Mouse (Mus musculus): ENCODE measurements around the gene Zic1. TPM values are rescaled to one million over a fixed set of nuclear protein-coding genes. Genes with fewer than 3 reads are reported as not detected.

The Zic1 gene
- total RNA-seq, 2 experiments from 2014 or later = 0.47 to 3.9 TPM

DNA sequence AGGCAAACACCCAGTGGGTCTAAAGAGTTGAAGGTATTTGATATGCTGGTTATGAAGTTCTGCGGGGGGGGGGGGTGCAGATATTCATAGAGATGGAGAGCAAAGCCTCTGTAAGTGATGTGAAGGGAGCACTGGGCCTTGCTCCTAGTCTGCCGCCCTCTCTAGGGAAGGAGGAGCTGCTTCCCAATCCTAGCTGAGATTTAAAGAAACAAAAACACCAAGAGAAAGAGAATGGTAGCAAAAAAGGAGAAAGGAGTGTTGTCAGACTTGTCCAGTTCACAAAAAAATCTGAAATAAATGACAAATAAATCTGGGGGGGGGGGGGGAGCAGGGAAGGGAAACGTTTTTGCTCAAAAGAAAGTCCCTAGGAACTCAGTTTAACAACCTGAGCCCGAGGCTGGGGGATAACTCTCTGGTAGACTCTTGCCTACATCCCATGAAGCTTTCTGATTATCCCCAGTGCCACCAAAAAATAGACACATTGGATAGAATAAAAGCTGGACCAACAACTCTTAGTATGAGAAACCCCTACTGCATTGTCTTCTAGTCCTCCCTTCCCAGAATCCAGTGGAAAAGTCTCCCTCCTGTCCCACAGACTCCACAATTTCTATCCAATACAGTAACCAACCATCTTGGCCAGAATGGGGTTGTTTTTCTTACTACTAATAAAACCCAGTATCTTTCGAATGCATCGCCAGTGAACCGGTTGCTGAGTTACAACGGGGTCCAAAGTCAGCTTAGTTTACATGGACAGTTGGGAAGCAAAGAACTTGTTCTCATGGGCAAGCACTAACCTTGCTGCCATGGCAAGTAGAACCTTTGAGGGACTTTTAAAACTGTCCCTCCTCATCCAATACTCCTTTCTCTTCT, 20.2 kb upstream of the Zic1 start:
- intact Hi-C loops (cut with DNase I; ENCODE audit: low total_unique reads) = no loop called here
- DNase-seq = no peak

- intact Hi-C loops (cut with DNase I; ENCODE audit: low total_unique reads) = no loop called here
- DNase-seq = no peak
Measured at GRCm38 (mm10) chr9:91384693-91385560, 19.3 kb upstream of the Zic1 start.

DNA sequence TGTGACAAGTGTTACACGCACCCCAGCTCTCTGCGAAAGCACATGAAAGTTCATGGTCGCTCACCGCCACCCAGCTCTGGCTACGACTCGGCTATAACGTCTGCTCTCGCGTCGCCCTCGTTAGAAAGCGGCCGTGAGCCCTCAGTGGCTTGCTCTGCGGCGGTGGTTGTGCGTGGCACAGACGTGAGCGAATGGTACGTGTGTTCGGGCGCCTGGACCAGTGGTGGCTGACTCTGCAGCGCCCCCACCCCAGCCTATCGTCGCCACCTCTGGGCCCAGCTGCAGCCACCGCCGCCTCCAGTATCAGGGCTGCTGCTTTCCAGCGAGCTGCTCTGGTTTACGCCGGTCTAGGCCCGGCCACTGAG, 18.5 kb upstream of the Zic1 start:
- intact Hi-C loops (cut with DNase I; ENCODE audit: low total_unique reads) = no loop called here
- DNase-seq = no peak

GRCm38 (mm10) chr9:91383441-91384135, 18.0 kb upstream of the Zic1 start:
- no peak for DNase-seq
- intact Hi-C loops (cut with DNase I; ENCODE audit: low total_unique reads) = no loop called here

DNA sequence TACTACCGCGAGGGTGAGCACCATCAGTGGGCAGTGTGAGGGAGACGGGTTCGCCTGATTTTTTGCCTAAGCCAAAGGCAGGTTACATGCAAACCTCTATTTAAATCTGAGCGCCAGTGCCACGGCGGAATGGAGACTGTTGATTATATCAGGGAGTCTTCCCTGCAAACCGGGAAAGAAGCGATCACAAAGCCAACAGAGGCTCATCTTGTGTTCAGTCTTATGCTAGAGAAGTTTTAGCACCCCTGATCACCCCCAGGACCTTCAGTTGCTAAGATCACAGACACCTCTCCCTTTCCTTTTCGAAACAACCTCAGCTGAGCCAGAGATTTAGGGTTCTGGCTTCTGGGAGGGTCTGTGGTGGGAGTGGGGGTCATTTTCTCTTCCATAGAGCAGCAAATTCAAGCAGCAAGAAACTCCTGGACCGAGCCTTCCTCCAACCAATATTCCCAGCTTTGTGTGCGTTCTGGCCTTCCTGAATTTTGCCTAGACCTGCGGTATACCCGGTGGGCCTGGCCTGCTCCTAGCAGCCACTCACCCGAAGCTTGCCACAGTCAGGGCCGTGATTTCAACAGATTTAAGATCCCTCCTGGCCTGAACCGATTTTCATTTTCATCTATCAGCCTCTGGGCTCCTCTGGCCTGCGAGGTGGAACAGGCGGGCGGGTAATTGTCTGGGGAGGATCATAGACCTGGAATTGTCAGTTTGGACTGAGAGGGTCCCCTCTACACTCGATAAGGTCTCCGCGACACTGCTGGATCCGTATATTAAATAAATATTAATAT, 17.1 kb upstream of the Zic1 start:
- no peak for DNase-seq
- intact Hi-C loops (cut with DNase I; ENCODE audit: low total_unique reads) = no loop called here

DNA sequence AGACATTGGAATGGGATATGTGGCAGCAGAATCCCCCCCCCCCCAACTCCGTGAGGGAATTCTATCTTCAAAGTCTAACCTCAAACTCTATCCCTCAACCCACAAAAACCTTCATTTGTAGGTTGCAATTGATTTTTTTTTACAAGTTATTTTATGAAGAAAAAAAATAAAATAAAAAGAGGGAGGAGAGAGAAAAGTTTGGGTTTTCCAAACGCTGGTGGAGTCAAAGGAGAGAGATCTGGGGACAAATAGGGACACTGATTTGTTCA, 16.4 kb upstream of the Zic1 start:
- no peak for DNase-seq
- intact Hi-C loops (cut with DNase I; ENCODE audit: low total_unique reads) = no loop called here

DNA sequence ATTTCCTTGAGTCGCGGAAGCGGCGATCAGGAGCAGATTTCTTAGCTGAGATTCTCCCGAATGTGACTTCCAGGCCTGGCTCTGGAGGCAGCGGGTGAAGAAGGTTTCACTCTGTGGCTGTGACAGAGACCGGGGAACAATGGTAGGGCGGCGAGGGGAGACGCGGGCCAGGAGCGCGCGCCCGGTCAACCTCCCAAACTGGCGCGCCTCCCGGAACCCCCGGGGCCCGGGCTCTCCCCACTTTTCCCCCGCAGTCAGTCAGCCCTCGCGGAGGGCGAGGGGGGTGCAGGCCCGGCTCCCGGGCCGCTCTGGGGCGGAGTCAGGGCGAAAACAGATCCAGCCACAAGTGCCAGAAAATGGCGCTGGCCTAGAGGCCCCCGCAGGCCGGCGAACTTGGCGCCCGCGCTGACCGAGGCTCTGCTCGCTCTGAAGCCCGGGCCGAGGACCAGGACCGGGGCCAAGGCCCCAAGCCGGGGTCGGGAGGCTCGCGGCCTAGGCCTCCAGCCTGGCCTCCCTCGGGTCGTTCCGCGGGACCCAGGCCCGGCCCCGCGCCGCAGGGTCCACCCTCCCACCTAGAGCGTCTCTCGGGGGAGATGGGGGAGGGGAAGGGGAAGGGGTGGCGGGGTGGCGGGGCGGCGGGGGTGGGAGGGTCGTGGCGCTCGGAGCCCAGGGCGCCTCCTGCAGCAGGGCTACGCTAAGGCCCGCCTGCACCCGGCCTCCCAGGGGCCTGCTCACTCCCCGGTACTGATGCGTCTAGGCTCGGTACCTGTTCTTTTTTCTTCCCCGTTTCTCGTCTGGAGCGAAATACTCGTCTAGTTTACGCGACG, 15.9 kb upstream of the Zic1 start:
- intact Hi-C loops (cut with DNase I; ENCODE audit: low total_unique reads) = no loop called here
- peak; percentile 55 for DNase-seq

GRCm38 (mm10) chr9:91380458-91380914, 14.9 kb upstream of the Zic1 start:
- intact Hi-C loops (cut with DNase I; ENCODE audit: low total_unique reads) = no loop called here
- no peak for DNase-seq

DNA sequence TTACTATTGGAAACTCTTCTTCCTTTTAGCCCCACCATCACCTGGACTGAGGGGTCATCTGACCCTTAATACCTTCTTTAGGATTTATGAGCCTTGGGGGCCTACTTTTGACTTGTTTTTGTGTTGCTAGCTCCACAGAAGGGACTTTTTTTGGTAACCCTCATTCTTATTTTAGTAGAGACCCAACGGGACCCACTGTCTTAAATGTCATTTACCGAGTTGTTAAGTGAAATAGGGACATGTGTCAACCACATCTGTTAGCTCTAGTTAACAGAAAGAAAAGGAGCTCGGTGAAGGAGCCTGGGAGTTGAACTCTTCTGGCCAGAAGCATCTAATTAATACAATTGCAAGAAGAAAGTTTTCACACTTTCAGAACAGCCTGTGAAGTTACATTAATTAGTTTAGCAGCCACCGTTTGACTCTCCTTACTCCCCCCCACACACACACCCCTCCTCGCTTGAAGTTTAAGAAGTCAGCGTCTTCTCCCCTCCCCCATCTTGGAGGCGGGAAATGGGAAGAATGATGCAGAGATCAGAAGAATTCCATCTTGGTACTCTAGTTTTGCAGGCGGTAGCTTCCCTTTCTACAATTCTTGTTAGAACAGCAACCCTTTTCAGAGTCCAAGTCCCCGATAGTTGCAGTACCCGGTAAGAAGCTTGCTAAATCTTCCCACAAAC, 14.3 kb upstream of the Zic1 start:
- intact Hi-C loops (cut with DNase I; ENCODE audit: low total_unique reads) = no loop called here
- no peak for DNase-seq

GRCm38 (mm10) chr9:91379300-91379635, 13.7 kb upstream of the Zic1 start:
- intact Hi-C loops (cut with DNase I; ENCODE audit: low total_unique reads) = no loop called here
- no peak for DNase-seq

- no peak for DNase-seq
- intact Hi-C loops (cut with DNase I; ENCODE audit: low total_unique reads) = no loop called here
Measured at GRCm38 (mm10) chr9:91378411-91379299, 13.0 kb upstream of the Zic1 start.

DNA sequence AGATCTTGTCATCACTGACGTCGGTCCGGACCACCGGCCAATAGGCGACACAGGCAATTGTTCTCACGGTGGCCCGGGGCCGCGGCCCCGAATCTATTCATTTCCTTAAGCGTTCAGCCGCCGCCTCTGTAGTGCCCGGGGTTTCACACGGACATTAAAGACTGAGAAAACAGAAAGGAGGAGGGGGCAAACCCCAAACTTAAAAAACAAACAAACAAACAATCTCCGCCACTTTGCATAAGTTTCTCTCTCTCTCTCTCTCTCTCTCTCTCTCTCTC, 12.2 kb upstream of the Zic1 start:
- intact Hi-C loops (cut with DNase I; ENCODE audit: low total_unique reads) = no loop called here
- DNase-seq = no peak

- intact Hi-C loops (cut with DNase I; ENCODE audit: low total_unique reads) = no loop called here
- no peak for DNase-seq
Measured at GRCm38 (mm10) chr9:91377036-91377872, 11.6 kb upstream of the Zic1 start.

DNA sequence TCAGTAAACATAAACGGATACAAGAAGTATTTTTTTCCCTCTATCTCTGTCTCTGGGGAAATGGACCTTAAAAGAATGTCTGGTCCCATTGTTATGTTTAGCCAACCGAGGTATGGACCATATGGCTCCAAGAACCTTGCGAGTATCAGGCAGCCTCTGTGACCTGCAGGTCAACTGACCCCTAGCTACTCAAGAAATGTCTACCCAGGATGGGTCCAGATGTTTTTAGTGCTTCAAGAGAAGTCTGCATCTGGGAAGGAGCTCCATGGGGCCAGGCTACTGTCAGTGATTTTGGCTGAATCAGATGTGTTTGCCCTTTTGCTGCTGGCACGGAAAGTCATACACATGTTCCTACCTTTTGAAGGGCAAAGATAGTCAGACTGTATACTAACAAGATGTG, 9.1 kb upstream of the Zic1 start:
- no peak for DNase-seq
- intact Hi-C loops (cut with DNase I; ENCODE audit: low total_unique reads) = no loop called here

GRCm38 (mm10) chr9:91373811-91374575, 8.4 kb upstream of the Zic1 start:
- no peak for DNase-seq
- intact Hi-C loops (cut with DNase I; ENCODE audit: low total_unique reads) = no loop called here

GRCm38 (mm10) chr9:91371608-91372007, 6.0 kb upstream of the Zic1 start:
- intact Hi-C loops (cut with DNase I; ENCODE audit: low total_unique reads) = no loop called here
- DNase-seq = no peak

All from gastrocnemius, postnatal 14 days (tissue).